Mouse (Mus musculus) embryo, embryonic 10 days (tissue): Measurements from ENCODE around the gene Akirin2.

Experiments
- DNase-seq: peaks from one replicate; pipeline ENCODE4 v3.0.0-alpha.2; 2015; ENCODE audit warnings: low spot score

Akirin2 gene

GRCm38 (mm10) chr4:34584871-34585607, 34.3 kb downstream of the Akirin2 start:
- no peak for DNase-seq

- no peak for DNase-seq
Measured at GRCm38 (mm10) chr4:34603123-34603522, 52.4 kb downstream of the Akirin2 start.

- DNase-seq = no peak
Measured at GRCm38 (mm10) chr4:34606658-34607057, 55.9 kb downstream of the Akirin2 start.

- DNase-seq = no peak
Measured at GRCm38 (mm10) chr4:34613571-34614145, 62.9 kb downstream of the Akirin2 start.

- DNase-seq = peak; percentile 96
Measured at GRCm38 (mm10) chr4:34614630-34615094, 63.9 kb downstream of the Akirin2 start, which contains the start of the genes Orc3 and Rars2. Orc3 (minus strand) TSS chr4:34614944. Rars2 (plus strand) TSS chr4:34614957.

- DNase-seq = peak; percentile 20
Measured at GRCm38 (mm10) chr4:34615303-34615702, 64.6 kb downstream of the Akirin2 start.

- no peak for DNase-seq
Measured at GRCm38 (mm10) chr4:34616146-34616545, 65.4 kb downstream of the Akirin2 start.
